8 mouse cellular contexts compared by ENCODE assay signal in genomic region chr6:122296918-122297278, GRCm38 (mm10). TPM values are rescaled to one million over a fixed set of nuclear protein-coding genes. Genes with fewer than 3 reads are reported as not detected.
DNase-seq lines count a peak whose midpoint lies in the region; ATAC-seq and TF ChIP-seq lines count a peak whose summit lies in the region.

No protein-coding gene starts in this region.

- peak overlapping the region; percentile 47 for H3K4me3 ChIP-seq in heart, embryonic 15.5 days
- peak overlapping the region; percentile 21 for H3K4me3 ChIP-seq in bone marrow, adult 2 months (replicated peaks; ENCODE audit: control insufficient read depth, low read depth, low read length)
- H3K4me3 ChIP-seq in hindbrain, embryonic 11.5 days (ENCODE audit: low read depth, low read length), result peak overlapping the region; percentile 40
- peak overlapping the region; percentile 41 for H3K4me3 ChIP-seq in midbrain, embryonic 11.5 days (ENCODE audit: low read depth, low read length)

- H3K27ac ChIP-seq in heart, embryonic 15.5 days, result no peak overlapping the region
- no peak overlapping the region for H3K27ac ChIP-seq in bone marrow, adult 2 months (ENCODE audit: control insufficient read depth, insufficient read depth, low read depth, low read length, poor library complexity)
- 0 out of 2 replicates have a peak overlapping the region, but pooled peaks have one; percentile 20 for H3K27ac ChIP-seq in hindbrain, embryonic 11.5 days (ENCODE audit: low read depth, low read length)
- H3K27ac ChIP-seq in midbrain, embryonic 11.5 days (ENCODE audit: low read depth, low read length), result peak overlapping the region; percentile 36; the same call in 1 of the 2 replicates

- 28% methylated on average over 3 of the region's 3 CpGs for WGBS in heart, embryonic 15.5 days
- 52% methylated on average over 3 of the region's 3 CpGs for WGBS in bone marrow, adult 2 months
- 35% methylated on average over 3 of the region's 3 CpGs for WGBS in hindbrain, embryonic 11.5 days
- 39% methylated on average over 3 of the region's 3 CpGs for WGBS in midbrain, embryonic 11.5 days

- H3K9me3 ChIP-seq in heart, embryonic 15.5 days (replicated peaks), result no peaks in the 10 kb centered on the region
- no peaks in the 10 kb centered on the region for H3K9me3 ChIP-seq in hindbrain, embryonic 11.5 days (ENCODE audit: control insufficient read depth, low read length)
- no peaks in the 10 kb centered on the region for H3K9me3 ChIP-seq in midbrain, embryonic 11.5 days (ENCODE audit: control insufficient read depth, low read length)

- peaks cover 4% of the 10 kb centered on the region; the same call in 1 of the 2 replicates for H3K4me1 ChIP-seq in heart, embryonic 15.5 days (replicated peaks)
- no peaks in the 10 kb centered on the region for H3K4me1 ChIP-seq in bone marrow, adult 2 months (ENCODE audit: control insufficient read depth, insufficient read depth, low read length)
- no peaks in the 10 kb centered on the region for H3K4me1 ChIP-seq in hindbrain, embryonic 11.5 days (replicated peaks; ENCODE audit: control insufficient read depth, insufficient read depth, low read length)
- H3K4me1 ChIP-seq in midbrain, embryonic 11.5 days (ENCODE audit: control insufficient read depth, insufficient read depth, low read length), result peaks cover 3% of the 10 kb centered on the region; the same call in 1 of the 2 replicates

- H3K36me3 ChIP-seq in heart, embryonic 15.5 days, result no peaks in the 10 kb centered on the region
- no peaks in the 10 kb centered on the region for H3K36me3 ChIP-seq in hindbrain, embryonic 11.5 days (ENCODE audit: control insufficient read depth, insufficient read depth, low read length)
- no peaks in the 10 kb centered on the region for H3K36me3 ChIP-seq in midbrain, embryonic 11.5 days (ENCODE audit: control insufficient read depth, insufficient read depth, low read length)

- no peak overlapping the region for H3K9ac ChIP-seq in heart, embryonic 15.5 days
- peak overlapping the region; percentile 80 for H3K9ac ChIP-seq in hindbrain, embryonic 11.5 days (ENCODE audit: low read depth, low read length)
- H3K9ac ChIP-seq in midbrain, embryonic 11.5 days (ENCODE audit: low read length), result peak overlapping the region; percentile 78

- TF ChIP-seq CTCF in bone marrow, adult 2 months (IDR thresholded peaks at IDR 0.05; ENCODE audit: control insufficient read depth, insufficient read depth, low read length), result no peak

- H3K4me2 ChIP-seq in heart, embryonic 15.5 days, result peak overlapping the region; percentile 78
- peak overlapping the region; percentile 58 for H3K4me2 ChIP-seq in hindbrain, embryonic 11.5 days (replicated peaks; ENCODE audit: low read depth, low read length)
- peak overlapping the region; percentile 69 for H3K4me2 ChIP-seq in midbrain, embryonic 11.5 days

- no peaks in the 10 kb centered on the region for H3K27me3 ChIP-seq in heart, embryonic 15.5 days
- H3K27me3 ChIP-seq in hindbrain, embryonic 11.5 days (ENCODE audit: control insufficient read depth, insufficient read depth, low read length), result no peaks in the 10 kb centered on the region
- no peaks in the 10 kb centered on the region for H3K27me3 ChIP-seq in midbrain, embryonic 11.5 days (ENCODE audit: control insufficient read depth, insufficient read depth, low read length)

- TF ChIP-seq POLR2A in bone marrow, adult 2 months (IDR thresholded peaks at IDR 0.05; ENCODE audit: borderline replicate concordance, control insufficient read depth, low read depth, low read length), result no peak

- DNase-seq in heart, adult 11 months, result no peak
- no peak for DNase-seq in hindbrain, embryonic 11.5 days (ENCODE audit: low spot score)
- peak; percentile 89 for DNase-seq in midbrain, embryonic 11.5 days (ENCODE audit: low spot score, missing footprints)
- DNase-seq in adrenal gland, adult (ENCODE audit: inconsistent age in 2 of 2, low spot score in 1 of 2), result no peak
- DNase-seq in frontal cortex, adult 2 months (ENCODE audit: extremely low spot score in 1 of 2, low spot score in 1 of 2), result no peak
- DNase-seq in cerebellum, adult 8-10 months, result no peak

- no peak for ATAC-seq in heart, embryonic 15.5 days (replicated peaks; ENCODE audit: insufficient number of reproducible peaks, insufficient read depth, low FRiP score, low read depth)
- ATAC-seq in hindbrain, embryonic 11.5 days (ENCODE audit: low FRiP score), result peak; percentile 25; the same call in 1 of the 2 replicates
- ATAC-seq in midbrain, embryonic 11.5 days (ENCODE audit: low FRiP score), result no peak

RNA-seq across cellular contexts. Expression of gene M6pr, which starts 11.6 kb away (rescaled TPM):
- polyA plus RNA-seq in heart, embryonic 15.5 days (2015; fragmentation: Nextera tagmentation; extraction: Ambion mirVana), result 65.0 and 77.4 TPM in 2 replicates
- polyA plus RNA-seq in bone marrow, adult 2 months (2011; ENCODE audit: insufficient read depth, insufficient read length, low replicate concordance, missing spikeins), result 37.2 and 37.7 TPM in 2 replicates
- polyA plus RNA-seq in hindbrain, embryonic 11.5 days (2014; fragmentation: Nextera tagmentation; extraction: Ambion mirVana), result 84.4 and 91.4 TPM in 2 replicates
- 89.9 and 92.4 TPM in 2 replicates for polyA plus RNA-seq in midbrain, embryonic 11.5 days (2014; fragmentation: Nextera tagmentation; extraction: Ambion mirVana)
- 71.2 and 75.4 TPM in 2 replicates for polyA plus RNA-seq in frontal cortex, adult 2 months (2012; rRNA removed)

RNA-seq across cellular contexts. Expression of gene Klrg1, which starts 14.2 kb away (rescaled TPM):
- 0.10 TPM in 1 of 2 replicates, not detected in the other for polyA plus RNA-seq in heart, embryonic 15.5 days (2015; fragmentation: Nextera tagmentation; extraction: Ambion mirVana)
- not detected in 2 replicates for polyA plus RNA-seq in bone marrow, adult 2 months (2011; ENCODE audit: insufficient read depth, insufficient read length, low replicate concordance, missing spikeins)
- polyA plus RNA-seq in hindbrain, embryonic 11.5 days (2014; fragmentation: Nextera tagmentation; extraction: Ambion mirVana), result 0.20 and 0.28 TPM in 2 replicates
- 0.11 and 0.31 TPM in 2 replicates for polyA plus RNA-seq in midbrain, embryonic 11.5 days (2014; fragmentation: Nextera tagmentation; extraction: Ambion mirVana)
- 0.11 and 0.32 TPM in 2 replicates for polyA plus RNA-seq in frontal cortex, adult 2 months (2012; rRNA removed)

RNA-seq across cellular contexts. Expression of gene Phc1, which starts 43.5 kb away (rescaled TPM):
- polyA plus RNA-seq in heart, embryonic 15.5 days (2015; fragmentation: Nextera tagmentation; extraction: Ambion mirVana), result 8.5 and 11.5 TPM in 2 replicates
- polyA plus RNA-seq in bone marrow, adult 2 months (2011; ENCODE audit: insufficient read depth, insufficient read length, low replicate concordance, missing spikeins), result 4.0 and 13.6 TPM in 2 replicates
- polyA plus RNA-seq in hindbrain, embryonic 11.5 days (2014; fragmentation: Nextera tagmentation; extraction: Ambion mirVana), result 33.6 and 36.7 TPM in 2 replicates
- polyA plus RNA-seq in midbrain, embryonic 11.5 days (2014; fragmentation: Nextera tagmentation; extraction: Ambion mirVana), result 30.7 and 34.7 TPM in 2 replicates
- 60.0 and 65.4 TPM in 2 replicates for polyA plus RNA-seq in frontal cortex, adult 2 months (2012; rRNA removed)

Comparison
In these comparisons a context has a peak if more than half of its experiments do, and no peak if none do; other contexts are left out.
1. H3K27ac ChIP-seq: peak in hindbrain, embryonic 11.5 days (single experiment) and midbrain, embryonic 11.5 days (single experiment); none in heart, embryonic 15.5 days (single experiment) and bone marrow, adult 2 months (single experiment).
2. Peak in every context shown above with its lines, with median percentiles within 50 percentile points of each other: H3K4me2 ChIP-seq and H3K4me3 ChIP-seq.